Mouse (Mus musculus) lung, postnatal 0 days (tissue): Measurements from ENCODE around the gene Klf3.

ENCODE experiments used
- CTCF ChIP-seq: IDR thresholded peaks from 2 replicates; pipeline ENCODE4 v1.5.1; 2016; ENCODE audit warnings: antibody characterized with exemption, mild to moderate bottlenecking
- EP300 ChIP-seq: IDR thresholded peaks from 2 replicates; pipeline ENCODE4 v1.6.1; 2016; ENCODE audit warnings: antibody characterized with exemption, mild to moderate bottlenecking, control low read depth

- TF ChIP-seq CTCF, result no peak
- no peak for TF ChIP-seq EP300
Observed at GRCm38 (mm10) chr5:64830773-64831172, 27.6 kb downstream of the Klf3 start.
